Mouse (Mus musculus) right cerebral cortex, adult 2 months (tissue): ENCODE measurements around the gene Wdr86.
A peak's percentile ranks its signal among the peaks of the same experiment; 100 is the strongest.
"Not testable (repeated sequence)": the region's sequence is repeated elsewhere in the genome, so short reads cannot be mapped to it uniquely, and the experiment has no call there.

Source experiments
- DNase-seq, 2 experiments: peaks; one replicate each; pipeline ENCODE4 v3.0.0; 2021 to 2022; ENCODE audit warnings: low spot score in 2 of 2

Wdr86 gene

GRCm38 (mm10) chr5:24733134-24733533 is 2.6 kb upstream of the Wdr86 start:
- DNase-seq, result no peak

GRCm38 (mm10) chr5:24730986-24731385 is 459 bp upstream of the Wdr86 start:
- no peak for DNase-seq

- no peak for DNase-seq
Measured at GRCm38 (mm10) chr5:24729797-24730487, 585 bp downstream of the Wdr86 start.

- no peak for DNase-seq
Measured at GRCm38 (mm10) chr5:24726901-24727836, 3.4 kb downstream of the Wdr86 start.

- no peak for DNase-seq
Measured at GRCm38 (mm10) chr5:24725897-24726296, 4.6 kb downstream of the Wdr86 start.

GRCm38 (mm10) chr5:24724805-24725204 is 5.7 kb downstream of the Wdr86 start:
- no peak for DNase-seq

- DNase-seq, result no peak
Measured at GRCm38 (mm10) chr5:24724270-24724634, 6.3 kb downstream of the Wdr86 start.

GRCm38 (mm10) chr5:24723527-24724269 is 6.8 kb downstream of the Wdr86 start:
- DNase-seq, result no peak

GRCm38 (mm10) chr5:24719852-24720251 is 10.7 kb downstream of the Wdr86 start:
- no peak for DNase-seq

GRCm38 (mm10) chr5:24718076-24718475 is 12.5 kb downstream of the Wdr86 start:
- no peak for DNase-seq

GRCm38 (mm10) chr5:24713987-24714386 is 16.5 kb downstream of the Wdr86 start:
- DNase-seq, result no peak

GRCm38 (mm10) chr5:24713199-24713598 is 17.3 kb downstream of the Wdr86 start:
- DNase-seq, result peak; percentile 17 to 18

- no peak for DNase-seq
Measured at GRCm38 (mm10) chr5:24711615-24712014, 18.9 kb downstream of the Wdr86 start.

GRCm38 (mm10) chr5:24709962-24710361 is 20.6 kb downstream of the Wdr86 start:
- DNase-seq, result peak in 1 of 2 experiments; percentile 23

GRCm38 (mm10) chr5:24704615-24705014 is 25.9 kb downstream of the Wdr86 start:
- no peak for DNase-seq

- DNase-seq, result no peak
Measured at GRCm38 (mm10) chr5:24701271-24701670, 29.3 kb downstream of the Wdr86 start.

GRCm38 (mm10) chr5:24696704-24697103 is 33.8 kb downstream of the Wdr86 start:
- DNase-seq, result no peak

GRCm38 (mm10) chr5:24687696-24688095 is 42.8 kb downstream of the Wdr86 start:
- no peak for DNase-seq

GRCm38 (mm10) chr5:24686671-24687420 is 43.7 kb downstream of the Wdr86 start:
- DNase-seq, result not testable (repeated sequence)

GRCm38 (mm10) chr5:24686176-24686575 is 44.4 kb downstream of the Wdr86 start:
- no peak for DNase-seq

- peak; percentile 93 to 94 for DNase-seq
Measured at GRCm38 (mm10) chr5:24685366-24686093, 45.0 kb downstream of the Wdr86 start, which contains the start of gene Nub1. Gene Nub1 (plus strand): TSS chr5:24685532.
